Mouse (Mus musculus): Measurements from ENCODE around the gene Cxcr4.

- no peak for TF ChIP-seq CTCF (IDR thresholded peaks at IDR 0.05; ENCODE audit: low read depth, low read length)
- TF ChIP-seq POLR2A (IDR thresholded peaks at IDR 0.05; ENCODE audit: extremely low read depth, insufficient read depth, low read length) = no peak
These were observed 47.6 kb upstream of the Cxcr4 start for GRCm38 (mm10) chr1:128639707-128640107.
